Mouse (Mus musculus): Measurements from ENCODE around the gene Olfr1426. TPM values are rescaled to one million over a fixed set of nuclear protein-coding genes. Genes with fewer than 3 reads are reported as not detected.
A peak's percentile ranks its signal among the peaks of the same experiment; 100 is the strongest.

Olfr1426 gene
- polyA plus RNA-seq (2012; rRNA removed) (not detected in 2 replicates), polyA plus RNA-seq (2014; fragmentation: Nextera tagmentation; extraction: Ambion mirVana) (not detected in 2 replicates)

- H3K36me3 ChIP-seq (ENCODE audit: control insufficient read depth, insufficient read depth, low read length), result no peaks in the 10 kb centered on the region
- 80% methylated on average over 1 of the region's 1 CpGs for WGBS
- H3K4me1 ChIP-seq (ENCODE audit: control insufficient read depth, insufficient read depth, low read length), result no peaks in the 10 kb centered on the region
- DNase-seq (ENCODE audit: low spot score) (no peak), ATAC-seq (ENCODE audit: low FRiP score, low read depth) (no peak)
- H3K4me2 ChIP-seq (replicated peaks; ENCODE audit: low read depth, low read length, severe bottlenecking), result no peak within 1 kb of the TSS
- no peak within 1 kb of the TSS for H3K27ac ChIP-seq (replicated peaks; ENCODE audit: low read depth, low read length)
- no peaks in the 10 kb centered on the region for H3K9me3 ChIP-seq (ENCODE audit: control insufficient read depth, low read length)
- no peaks in the 10 kb centered on the region for H3K27me3 ChIP-seq (ENCODE audit: control insufficient read depth, insufficient read depth, low read length)
- no peak within 1 kb of the TSS for H3K9ac ChIP-seq (ENCODE audit: low read depth, low read length, severe bottlenecking)
- no peak for TF ChIP-seq POLR2A (IDR thresholded peaks at IDR 0.05; ENCODE audit: borderline replicate concordance, extremely low read depth, insufficient read depth, insufficient read length)
- no peak within 1 kb of the TSS for H3K4me3 ChIP-seq (replicated peaks; ENCODE audit: low read length)
Measured at GRCm38 (mm10) chr19:12091913-12092312, at the start of gene Olfr1426. Gene Olfr1426, minus strand, starts transcription at chr19:12092013.

GRCm38 (mm10) chr19:12134289-12134688 lies 42.5 kb upstream of the Olfr1426 start:
- Histone ChIP-seq H3K9ac (ENCODE audit: low read depth, low read length, severe bottlenecking) (no peak overlapping the region), H3K27me3 (ENCODE audit: control insufficient read depth, insufficient read depth, low read length) (no peaks in the 10 kb centered on the region), H3K4me2 (replicated peaks; ENCODE audit: low read depth, low read length, severe bottlenecking) (no peak overlapping the region), H3K9me3 (ENCODE audit: control insufficient read depth, low read length) (no peaks in the 10 kb centered on the region), H3K4me3 (replicated peaks; ENCODE audit: low read length) (no peak overlapping the region), H3K36me3 (ENCODE audit: control insufficient read depth, insufficient read depth, low read length) (no peaks in the 10 kb centered on the region), H3K27ac (replicated peaks; ENCODE audit: low read depth, low read length) (no peak overlapping the region), H3K4me1 (ENCODE audit: control insufficient read depth, insufficient read depth, low read length) (no peaks in the 10 kb centered on the region)
- ATAC-seq (ENCODE audit: low FRiP score, low read depth) (no peak), DNase-seq (ENCODE audit: low spot score) (peak; percentile 29)
- WGBS, result 35% methylated on average over 2 of the region's 2 CpGs
- TF ChIP-seq POLR2A (IDR thresholded peaks at IDR 0.05; ENCODE audit: borderline replicate concordance, extremely low read depth, insufficient read depth, insufficient read length), result no peak

GRCm38 (mm10) chr19:12123103-12123502 lies 31.3 kb upstream of the Olfr1426 start, which contains the start of gene Olfr76:
Gene Olfr76, minus strand, starts transcription at chr19:12123203.
- H3K36me3 ChIP-seq (ENCODE audit: control insufficient read depth, insufficient read depth, low read length), result no peaks in the 10 kb centered on the region
- 63% methylated on average over 3 of the region's 3 CpGs for WGBS
- no peaks in the 10 kb centered on the region for H3K9me3 ChIP-seq (ENCODE audit: control insufficient read depth, low read length)
- H3K4me3 ChIP-seq (replicated peaks; ENCODE audit: low read length), result no peak within 1 kb of the TSS
- H3K27me3 ChIP-seq (ENCODE audit: control insufficient read depth, insufficient read depth, low read length), result no peaks in the 10 kb centered on the region
- no peak for TF ChIP-seq POLR2A (IDR thresholded peaks at IDR 0.05; ENCODE audit: borderline replicate concordance, extremely low read depth, insufficient read depth, insufficient read length)
- DNase-seq (ENCODE audit: low spot score) (no peak), ATAC-seq (ENCODE audit: low FRiP score, low read depth) (no peak)
- H3K4me2 ChIP-seq (replicated peaks; ENCODE audit: low read depth, low read length, severe bottlenecking), result no peak within 1 kb of the TSS
- no peak within 1 kb of the TSS for H3K27ac ChIP-seq (replicated peaks; ENCODE audit: low read depth, low read length)
- H3K4me1 ChIP-seq (ENCODE audit: control insufficient read depth, insufficient read depth, low read length), result no peaks in the 10 kb centered on the region
- H3K9ac ChIP-seq (ENCODE audit: low read depth, low read length, severe bottlenecking), result no peak within 1 kb of the TSS

- WGBS, result 94% methylated on average over 3 of the region's 3 CpGs
- DNase-seq (ENCODE audit: low spot score) (no peak), ATAC-seq (ENCODE audit: low FRiP score, low read depth) (no peak)
- no peaks in the 10 kb centered on the region for H3K36me3 ChIP-seq (ENCODE audit: control insufficient read depth, insufficient read depth, low read length)
- H3K4me2 ChIP-seq (replicated peaks; ENCODE audit: low read depth, low read length, severe bottlenecking), result no peak overlapping the region
- no peaks in the 10 kb centered on the region for H3K9me3 ChIP-seq (ENCODE audit: control insufficient read depth, low read length)
- H3K27me3 ChIP-seq (ENCODE audit: control insufficient read depth, insufficient read depth, low read length), result no peaks in the 10 kb centered on the region
- no peak for TF ChIP-seq POLR2A (IDR thresholded peaks at IDR 0.05; ENCODE audit: borderline replicate concordance, extremely low read depth, insufficient read depth, insufficient read length)
- no peaks in the 10 kb centered on the region for H3K4me1 ChIP-seq (ENCODE audit: control insufficient read depth, insufficient read depth, low read length)
- H3K27ac ChIP-seq (replicated peaks; ENCODE audit: low read depth, low read length), result no peak overlapping the region
- no peak overlapping the region for H3K9ac ChIP-seq (ENCODE audit: low read depth, low read length, severe bottlenecking)
- H3K4me3 ChIP-seq (replicated peaks; ENCODE audit: low read length), result no peak overlapping the region
Measured at GRCm38 (mm10) chr19:12116464-12116863, 24.7 kb upstream of the Olfr1426 start.

- Histone ChIP-seq H3K9me3 (ENCODE audit: control insufficient read depth, low read length) (no peaks in the 10 kb centered on the region), H3K27me3 (ENCODE audit: control insufficient read depth, insufficient read depth, low read length) (no peaks in the 10 kb centered on the region), H3K36me3 (ENCODE audit: control insufficient read depth, insufficient read depth, low read length) (no peaks in the 10 kb centered on the region), H3K27ac (replicated peaks; ENCODE audit: low read depth, low read length) (no peak within 1 kb of the TSS), H3K4me1 (ENCODE audit: control insufficient read depth, insufficient read depth, low read length) (no peaks in the 10 kb centered on the region), H3K4me2 (replicated peaks; ENCODE audit: low read depth, low read length, severe bottlenecking) (no peak within 1 kb of the TSS), H3K4me3 (replicated peaks; ENCODE audit: low read length) (no peak within 1 kb of the TSS), H3K9ac (ENCODE audit: low read depth, low read length, severe bottlenecking) (no peak within 1 kb of the TSS)
- WGBS, result 67% methylated on average over 1 of the region's 1 CpGs
- ATAC-seq (ENCODE audit: low FRiP score, low read depth) (no peak), DNase-seq (ENCODE audit: low spot score) (no peak)
- no peak for TF ChIP-seq POLR2A (IDR thresholded peaks at IDR 0.05; ENCODE audit: borderline replicate concordance, extremely low read depth, insufficient read depth, insufficient read length)
Measured at GRCm38 (mm10) chr19:12115797-12116196, 24.0 kb upstream of the Olfr1426 start, which contains the start of gene Olfr1428. Gene Olfr1428, minus strand, starts transcription at chr19:12115897.

- DNase-seq (ENCODE audit: low spot score) (no peak), ATAC-seq (ENCODE audit: low FRiP score, low read depth) (no peak)
- Histone ChIP-seq H3K36me3 (ENCODE audit: control insufficient read depth, insufficient read depth, low read length) (no peaks in the 10 kb centered on the region), H3K27ac (replicated peaks; ENCODE audit: low read depth, low read length) (no peak overlapping the region), H3K27me3 (ENCODE audit: control insufficient read depth, insufficient read depth, low read length) (no peaks in the 10 kb centered on the region), H3K4me3 (replicated peaks; ENCODE audit: low read length) (no peak overlapping the region), H3K4me2 (replicated peaks; ENCODE audit: low read depth, low read length, severe bottlenecking) (no peak overlapping the region), H3K9ac (ENCODE audit: low read depth, low read length, severe bottlenecking) (no peak overlapping the region), H3K9me3 (ENCODE audit: control insufficient read depth, low read length) (no peaks in the 10 kb centered on the region), H3K4me1 (ENCODE audit: control insufficient read depth, insufficient read depth, low read length) (no peaks in the 10 kb centered on the region)
- no peak for TF ChIP-seq POLR2A (IDR thresholded peaks at IDR 0.05; ENCODE audit: borderline replicate concordance, extremely low read depth, insufficient read depth, insufficient read length)
- WGBS, result 73% methylated on average over 1 of the region's 1 CpGs
Measured at GRCm38 (mm10) chr19:12113807-12114206, 22.0 kb upstream of the Olfr1426 start.

Measured in limb, embryonic 14.5 days (tissue).